Mouse (Mus musculus) bone marrow, adult 2 months (tissue): Measurements from ENCODE around the gene Pfpl. TPM values are rescaled to one million over a fixed set of nuclear protein-coding genes. Genes with fewer than 3 reads are reported as not detected.

Source experiments
- H3K27ac ChIP-seq: fragments of 200-500 bp; 2 replicates; pipeline ENCODE4 v1.5.1; 2012; ENCODE audit warnings: low read depth, mild to moderate bottlenecking, control low read depth, inconsistent platforms, low read length; ENCODE audit not compliant: control insufficient read depth, poor library complexity, insufficient read depth
- H3K4me1 ChIP-seq: fragments of 200-500 bp; 2 replicates; pipeline ENCODE4 v1.6.1; 2011; ENCODE audit warnings: low read length; ENCODE audit not compliant: control insufficient read depth, insufficient read depth
- H3K4me3 ChIP-seq: fragments of 200-500 bp; replicated peaks from 2 replicates; pipeline ENCODE3; 2011; ENCODE audit warnings: mild to moderate bottlenecking, low read depth, low read length, control low read depth; ENCODE audit not compliant: control insufficient read depth
- CTCF ChIP-seq: fragments of 200-500 bp; IDR thresholded peaks from 2 replicates; pipeline ENCODE4 v1.5.1; 2011; ENCODE audit warnings: low read length, control low read depth; ENCODE audit not compliant: control insufficient read depth, insufficient read depth
- POLR2A ChIP-seq: fragments of 200-500 bp; IDR thresholded peaks from 2 replicates; pipeline ENCODE4 v1.6.1; 2011; ENCODE audit warnings: low read depth, mild to moderate bottlenecking, control low read depth, low read length, borderline replicate concordance; ENCODE audit not compliant: control insufficient read depth
- whole genome bisulfite sequencing: fragments of 180-500 bp; shearing (Covaris S2); methylation state at CpG from one replicate; pipeline ENCODE4 v1.1.7; 2018; 5-methylcytosine and 5-hydroxymethylcytosine counted together
- polyA plus RNA-seq: library from polyadenylated mRNA; stranded (reverse); fragments of >200 nt; gene quantifications from 2 replicates; pipeline ENCODE4 v1.2.4, GENCODE M21; 2011; ENCODE audit warnings: low replicate concordance; ENCODE audit not compliant: missing spikeins, insufficient read depth, insufficient read length

Gene Pfpl
- polyA plus RNA-seq, 1 experiment = not detected

GRCm38 (mm10) chr19:12435011-12435416 is 7.3 kb downstream of the Pfpl start:
- Histone ChIP-seq H3K4me1 (peaks cover 6% of the 10 kb centered on the region), H3K4me3 (no peak overlapping the region), H3K27ac (peak overlapping the region; percentile 84)
- 6% methylated on average over 4 of the region's 4 CpGs for WGBS
- TF ChIP-seq CTCF (no peak), POLR2A (no peak)

- H3K4me1 ChIP-seq = peaks cover 6% of the 10 kb centered on the region
- H3K4me3 ChIP-seq = no peak overlapping the region
- WGBS = 46% methylated on average over 4 of the region's 4 CpGs
- TF ChIP-seq POLR2A (no peak), CTCF (no peak)
- H3K27ac ChIP-seq = peak overlapping the region; percentile 82
Observed at GRCm38 (mm10) chr19:12435750-12436524, 8.2 kb downstream of the Pfpl start.

GRCm38 (mm10) chr19:12439581-12439980 is 11.9 kb downstream of the Pfpl start:
- TF ChIP-seq POLR2A = no peak
- TF ChIP-seq CTCF = no peak
- 37% methylated on average over 1 of the region's 1 CpGs for WGBS
- peaks cover 8% of the 10 kb centered on the region for H3K4me1 ChIP-seq
- no peak overlapping the region for H3K4me3 ChIP-seq
- no peak overlapping the region for H3K27ac ChIP-seq

DNA sequence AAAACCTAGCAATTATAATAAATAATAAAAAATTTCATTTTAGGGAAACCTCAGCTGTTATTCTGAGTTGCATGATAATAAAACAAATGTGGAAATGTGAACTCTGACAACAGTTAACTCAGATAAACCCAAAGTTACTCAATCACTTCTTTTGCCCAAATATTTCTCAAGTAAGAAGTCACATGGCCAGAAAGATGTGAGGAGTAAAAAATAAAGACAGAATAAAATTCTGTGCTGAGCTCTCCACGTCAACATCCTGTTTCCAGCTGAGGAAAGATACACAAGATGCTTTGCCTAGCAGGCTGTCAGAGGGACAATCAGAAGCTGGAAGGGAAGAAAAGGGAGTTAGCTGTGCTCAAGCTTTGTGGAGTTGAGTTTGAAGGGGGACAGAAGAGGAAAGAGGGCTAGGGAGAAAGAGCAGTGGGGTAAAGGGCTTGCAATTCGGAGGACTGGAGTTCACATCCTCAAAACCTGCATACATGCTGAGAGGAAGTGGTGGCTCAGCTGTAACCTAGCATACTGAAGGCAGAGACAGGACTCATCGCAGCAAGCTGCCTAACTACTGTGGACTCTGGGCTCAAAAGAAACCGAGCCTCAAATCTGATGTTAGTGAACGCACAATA is 12.5 kb downstream of the Pfpl start:
- peak overlapping the region; percentile 88 for H3K27ac ChIP-seq
- 23% methylated on average over 5 of the region's 5 CpGs for WGBS
- peaks cover 8% of the 10 kb centered on the region for H3K4me1 ChIP-seq
- TF ChIP-seq POLR2A (no peak), CTCF (no peak)
- H3K4me3 ChIP-seq = peak overlapping the region; percentile 7

DNA sequence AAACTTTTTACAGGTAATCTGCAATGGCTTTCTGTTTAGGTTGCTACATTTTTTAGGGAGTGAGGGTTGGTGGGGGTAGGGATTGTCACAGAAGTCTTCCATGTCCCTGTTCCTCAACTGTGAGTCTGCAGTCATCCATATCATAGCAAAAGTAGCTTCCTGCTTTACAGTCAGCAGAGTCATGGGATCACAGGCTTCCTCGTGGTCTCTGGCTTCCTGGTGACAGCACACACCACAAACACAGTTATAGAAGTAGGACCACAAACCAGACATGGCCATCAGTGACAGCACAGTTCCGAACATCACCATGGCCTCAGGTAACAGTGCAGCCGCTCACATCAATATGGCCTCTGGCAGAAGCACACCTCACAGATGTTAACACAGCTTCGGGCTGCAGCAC is 14.9 kb downstream of the Pfpl start:
- WGBS = 37% methylated on average over 4 of the region's 4 CpGs
- TF ChIP-seq POLR2A (no peak), CTCF (no peak)
- H3K4me1 ChIP-seq = peaks cover 2% of the 10 kb centered on the region; the same call in 1 of the 2 replicates
- no peak overlapping the region for H3K4me3 ChIP-seq
- H3K27ac ChIP-seq = no peak overlapping the region; the same call in 1 of the 2 replicates

DNA sequence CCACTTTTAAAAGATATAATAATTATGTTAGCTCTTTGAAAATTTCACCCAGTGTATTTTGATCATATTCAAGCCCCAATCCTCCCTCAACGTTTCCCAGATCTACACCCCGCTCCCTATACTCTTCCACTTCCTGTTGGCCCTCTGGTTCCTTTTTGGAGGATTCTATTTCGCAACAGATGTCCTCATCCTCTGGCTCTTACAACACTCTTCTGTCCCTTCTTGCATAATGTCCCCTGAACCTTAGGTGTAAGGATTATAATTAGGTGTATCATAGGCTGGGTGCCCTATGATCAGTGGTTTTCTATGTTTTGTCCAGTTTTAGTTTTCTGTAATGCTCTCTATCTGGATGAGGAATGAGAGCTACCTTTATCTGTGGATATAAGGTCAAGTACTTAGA is 17.3 kb downstream of the Pfpl start:
- TF ChIP-seq CTCF (no peak), POLR2A (no peak)
- Histone ChIP-seq H3K4me3 (no peak overlapping the region), H3K27ac (no peak overlapping the region), H3K4me1 (peaks cover 2% of the 10 kb centered on the region; the same call in 1 of the 2 replicates)
- 21% methylated on average over 3 of the region's 3 CpGs for WGBS

- Histone ChIP-seq H3K4me3 (peak overlapping the region; percentile 34), H3K27ac (peak overlapping the region; percentile 86), H3K4me1 (peaks cover 6% of the 10 kb centered on the region; the same call in 1 of the 2 replicates)
- TF ChIP-seq POLR2A (no peak), CTCF (no peak)
- WGBS = 18% methylated on average over 12 of the region's 12 CpGs
Observed at GRCm38 (mm10) chr19:12457401-12458066, 29.8 kb downstream of the Pfpl start.

DNA sequence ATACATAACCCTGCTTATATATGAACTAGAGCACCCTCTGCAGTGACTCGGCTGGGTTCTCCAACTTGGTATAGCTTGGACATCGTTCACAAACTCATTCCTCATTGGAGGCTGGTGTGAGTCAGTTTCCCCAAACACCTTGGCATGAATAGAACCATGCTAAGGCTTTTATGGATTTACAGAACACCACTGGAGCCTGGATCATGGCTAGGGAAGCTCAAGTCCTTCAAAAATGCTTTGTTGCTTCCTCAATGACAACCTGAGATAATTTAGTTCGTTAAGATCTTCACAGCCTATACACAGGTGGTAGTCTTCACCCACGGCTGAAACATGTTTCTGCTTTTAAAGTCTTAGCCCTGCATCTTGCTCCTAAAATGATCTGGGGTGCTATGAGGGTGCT is 31.8 kb downstream of the Pfpl start:
- no peak overlapping the region for H3K27ac ChIP-seq
- 50% methylated on average over 4 of the region's 4 CpGs for WGBS
- H3K4me3 ChIP-seq = no peak overlapping the region

More for the DNA sequence above, 31.8 kb downstream of the Pfpl start:
- TF ChIP-seq CTCF (no peak), POLR2A (no peak)
- peaks cover 6% of the 10 kb centered on the region; the same call in 1 of the 2 replicates for H3K4me1 ChIP-seq
